Mouse (Mus musculus) left cerebral cortex, adult 2 months (tissue): Measurements from ENCODE around the gene Olfr1277. TPM values are rescaled to one million over a fixed set of nuclear protein-coding genes. Genes with fewer than 3 reads are reported as not detected.

Experiments used
- DNase-seq, 2 experiments: peaks; one replicate each; pipeline ENCODE4 v3.0.0; 2021 to 2022; ENCODE audit warnings: low spot score in 2 of 2, mixed read lengths in 1 of 2; ENCODE audit errors: extremely low spot score in 1 of 2
- H3K27ac ChIP-seq: fragments of 200-600 bp; 2 replicates; pipeline ENCODE4 v1.8.1; 2022
- H3K4me3 ChIP-seq: fragments of 200-600 bp; 2 replicates; pipeline ENCODE4 v1.8.1; 2022
- CTCF ChIP-seq: fragments of 200-600 bp; IDR thresholded peaks from 2 replicates; pipeline ENCODE4 v1.8.1; 2022; ENCODE audit warnings: antibody characterized with exemption, mild to moderate bottlenecking, moderate library complexity
- intact Hi-C: fragments of 180-260 bp; cut with DNase I; formaldehyde crosslinking; loops from one replicate; pipeline ENCODE4 v1.15.1; 2025
- long read RNA-seq, 2 experiments: library from polyadenylated mRNA; stranded (forward); transcript quantifications; one replicate each; pipeline ENCODE4 v2.0.0; 2021; ENCODE audit warnings: borderline mapping rate in 2 of 2
- total RNA-seq, 2 experiments: library from RNA; stranded (reverse); gene quantifications; 2 replicates each; pipeline ENCODE4 v1.2.3; 2021

Gene Olfr1277
- total RNA-seq = not detected
- long read RNA-seq, experiment 1 = 0 reads
- long read RNA-seq, experiment 2 = 0 reads

DNA sequence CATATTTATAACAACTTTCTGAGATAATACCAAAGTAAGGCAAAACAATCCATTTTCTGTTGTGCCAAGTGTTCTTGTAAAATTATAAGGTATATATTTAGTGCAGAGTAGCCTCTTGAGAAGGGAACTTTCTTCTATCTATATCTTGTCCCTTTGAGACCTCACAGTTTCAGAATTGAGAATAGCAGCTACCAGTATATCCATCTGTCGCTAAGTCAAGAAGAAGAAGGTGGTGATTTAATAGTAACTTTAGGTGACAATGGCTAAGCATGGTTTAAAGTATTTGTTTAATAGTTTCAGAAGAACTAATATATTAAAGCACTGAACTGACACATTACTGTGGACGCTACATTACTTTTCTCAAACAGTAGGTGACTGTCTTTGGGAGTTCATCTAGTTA lies at the start of gene Olfr1277:
TSS of gene Olfr1277 (minus strand) at position 101 of the 400 bp plus-strand sequence.
- H3K4me3 ChIP-seq = no peak within 1 kb of the TSS
- intact Hi-C loops = no loop called here
- no peak for DNase-seq
- TF ChIP-seq CTCF = no peak
- H3K27ac ChIP-seq = no peak within 1 kb of the TSS

DNA sequence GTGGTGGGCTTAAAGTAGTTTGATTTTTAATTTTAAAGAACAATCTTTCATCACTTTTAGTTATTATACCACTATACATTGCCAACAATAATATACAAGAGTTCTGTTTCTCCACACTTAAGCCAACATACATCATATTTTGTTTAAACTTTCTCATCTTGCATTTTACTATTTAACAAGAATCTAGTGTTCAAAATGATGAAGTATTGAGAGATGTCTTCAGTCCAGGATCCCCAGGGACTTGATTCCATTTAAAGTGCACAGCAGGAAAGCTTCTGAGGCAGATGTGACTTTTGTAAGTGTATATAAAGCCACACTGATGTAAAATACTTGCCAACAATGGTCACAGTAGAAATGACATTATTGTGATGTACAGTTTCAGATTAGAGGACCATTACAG lies 39.8 kb upstream of the Olfr1277 start, which contains the start of gene Olfr1280:
TSS of gene Olfr1280 (plus strand) at position 301 of the 400 bp plus-strand sequence.
- TF ChIP-seq CTCF = no peak
- H3K27ac ChIP-seq = no peak within 1 kb of the TSS
- no peak for DNase-seq
- intact Hi-C loops = no loop called here
- H3K4me3 ChIP-seq = no peak within 1 kb of the TSS

DNA sequence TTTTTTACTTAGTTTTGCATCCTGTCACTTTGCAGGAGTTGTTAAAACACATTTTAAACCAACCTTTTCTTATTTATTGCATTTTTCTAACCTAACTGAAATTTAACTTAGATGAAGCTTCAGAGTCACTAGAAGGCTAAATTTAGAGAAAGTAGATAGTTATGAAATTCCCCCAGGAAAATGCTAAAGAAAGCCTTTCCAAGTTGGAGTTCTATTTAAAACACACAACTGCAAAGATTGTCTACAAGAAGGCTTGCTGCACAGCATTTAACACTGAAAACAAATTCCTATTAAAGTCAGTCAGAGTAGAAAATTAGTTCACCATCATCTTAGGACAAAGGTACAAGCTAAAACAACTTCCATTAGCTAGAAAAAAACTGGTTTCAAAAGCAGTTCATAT lies 26.5 kb upstream of the Olfr1277 start, which contains the start of gene Olfr1279:
TSS of gene Olfr1279 (plus strand) at position 262 of the 400 bp plus-strand sequence.
- TF ChIP-seq CTCF = no peak
- no peak within 1 kb of the TSS for H3K4me3 ChIP-seq
- intact Hi-C loops = no loop called here
- no peak within 1 kb of the TSS for H3K27ac ChIP-seq
- no peak for DNase-seq

DNA sequence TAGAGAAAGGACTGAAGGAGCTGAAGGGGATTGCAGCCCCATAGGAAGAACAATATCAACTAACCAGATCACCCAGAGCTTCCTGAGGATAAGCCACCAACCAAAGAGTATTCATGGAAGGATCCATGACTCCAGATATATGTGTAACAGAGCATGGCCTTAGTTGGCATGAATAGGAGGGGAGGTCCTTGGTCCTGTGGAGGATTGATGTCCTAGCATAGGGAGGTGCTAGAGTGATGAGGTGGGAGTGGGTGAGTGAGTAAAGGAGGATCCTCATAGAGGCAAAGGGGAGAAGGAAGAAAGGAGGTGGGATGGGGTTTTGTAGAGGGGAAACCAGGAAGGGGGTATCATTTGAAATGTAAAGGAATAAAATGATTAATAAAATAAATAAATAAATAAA lies 24.6 kb upstream of the Olfr1277 start:
- TF ChIP-seq CTCF = no peak
- no peak overlapping the region for H3K27ac ChIP-seq
- no peak overlapping the region for H3K4me3 ChIP-seq
- intact Hi-C loops = no loop called here
- no peak for DNase-seq

GRCm38 (mm10) chr2:111289836-111290235 lies 15.9 kb upstream of the Olfr1277 start, which contains the start of gene Olfr1278:
Gene Olfr1278 (plus strand): TSS chr2:111290136.
- Histone ChIP-seq H3K27ac (no peak within 1 kb of the TSS), H3K4me3 (no peak within 1 kb of the TSS)
- TF ChIP-seq CTCF = no peak
- DNase-seq = no peak
- intact Hi-C loops = no loop called here

DNA sequence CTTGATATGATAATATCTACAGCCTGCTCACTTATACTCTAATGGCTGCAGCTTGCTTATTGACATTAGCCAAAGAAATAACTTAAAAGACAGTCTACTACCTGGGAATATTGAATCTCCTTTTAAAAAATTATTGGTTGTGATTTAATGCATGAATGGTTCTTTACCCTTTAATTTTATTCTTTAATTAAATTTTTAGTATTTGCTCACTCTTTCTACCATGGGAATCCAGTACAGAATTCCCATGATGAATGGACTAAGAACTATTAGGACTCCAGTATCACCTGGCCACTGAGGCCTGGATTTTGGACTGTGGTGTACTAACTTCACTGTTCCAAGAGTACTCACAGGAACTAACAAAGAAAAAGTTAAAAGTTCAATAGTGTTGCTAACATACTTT lies 19.7 kb downstream of the Olfr1277 start, which contains the start of gene Olfr1276:
TSS of gene Olfr1276 (plus strand) at position 301 of the 400 bp plus-strand sequence.
- no peak within 1 kb of the TSS for H3K4me3 ChIP-seq
- no peak for TF ChIP-seq CTCF
- intact Hi-C loops = no loop called here
- DNase-seq = no peak
- H3K27ac ChIP-seq = no peak within 1 kb of the TSS

- intact Hi-C loops = no loop called here
- H3K4me3 ChIP-seq = no peak within 1 kb of the TSS
- no peak for TF ChIP-seq CTCF
- no peak for DNase-seq
- no peak within 1 kb of the TSS for H3K27ac ChIP-seq
These were observed 38.7 kb downstream of the Olfr1277 start, which contains the start of gene Olfr1275 for GRCm38 (mm10) chr2:111235186-111235585. Gene Olfr1275 (minus strand): TSS chr2:111235286.

GRCm38 (mm10) chr2:111229502-111229901 lies 44.4 kb downstream of the Olfr1277 start, which contains the start of gene 4930430A15Rik:
Gene 4930430A15Rik (minus strand): TSS chr2:111229602.
- intact Hi-C loops = no loop called here
- no peak for TF ChIP-seq CTCF
- DNase-seq = no peak
- Histone ChIP-seq H3K4me3 (no peak within 1 kb of the TSS), H3K27ac (no peak within 1 kb of the TSS)

Other genes with a start within 250 kb of the Olfr1277 start
- gene Gm13941, start 168.1 kb downstream of the Olfr1277 start, total RNA-seq = not detected
- not detected for gene Gm15130, start 121.2 kb downstream of the Olfr1277 start, total RNA-seq
- gene 4930430A15Rik, start 44.5 kb downstream of the Olfr1277 start, total RNA-seq = not detected
- not detected for gene Olfr1275, start 38.8 kb downstream of the Olfr1277 start, total RNA-seq
- not detected for gene Olfr1276, start 19.6 kb downstream of the Olfr1277 start, total RNA-seq
- not detected for gene Olfr1278, start 16.0 kb upstream of the Olfr1277 start, total RNA-seq
- not detected for gene Olfr1279, start 26.5 kb upstream of the Olfr1277 start, total RNA-seq
- not detected for gene Olfr1280, start 39.9 kb upstream of the Olfr1277 start, total RNA-seq
- not detected for gene Olfr1281, start 52.4 kb upstream of the Olfr1277 start, total RNA-seq
- not detected for gene Olfr1282, start 62.0 kb upstream of the Olfr1277 start, total RNA-seq
- gene Olfr1283, start 92.7 kb upstream of the Olfr1277 start, total RNA-seq = not detected
- not detected for gene Olfr1284, start 101.4 kb upstream of the Olfr1277 start, total RNA-seq
- not detected for gene Olfr1286, start 149.0 kb upstream of the Olfr1277 start, total RNA-seq
- gene Olfr1287, start 175.0 kb upstream of the Olfr1277 start, total RNA-seq = not detected
- not detected for gene Olfr1288, start 200.0 kb upstream of the Olfr1277 start, total RNA-seq
- gene Olfr1289, start 206.7 kb upstream of the Olfr1277 start, total RNA-seq = not detected
- gene Olfr1290, start 219.7 kb upstream of the Olfr1277 start, total RNA-seq = not detected
- not detected for gene Olfr1291-ps1, start 223.1 kb upstream of the Olfr1277 start, total RNA-seq